Mouse (Mus musculus) CH12.LX (cell line): Measurements from ENCODE around the gene Arhgef28. TPM values are rescaled to one million over a fixed set of nuclear protein-coding genes. Genes with fewer than 3 reads are reported as not detected.
"Not testable (repeated sequence)": the region's sequence is repeated elsewhere in the genome, so short reads cannot be mapped to it uniquely, and the experiment has no call there.

ENCODE experiments used
- DNase-seq: peaks from one replicate; pipeline ENCODE4 v3.0.0-alpha.2; 2013; ENCODE audit errors: extremely low read depth
- H3K27ac ChIP-seq: 2 replicates; pipeline ENCODE4 v1.5.1; 2012; ENCODE audit warnings: low read depth, mild to moderate bottlenecking, control low read depth, moderate library complexity; ENCODE audit not compliant: insufficient read depth
- H3K27me3 ChIP-seq: replicated peaks from 2 replicates; pipeline ENCODE3; 2012; ENCODE audit warnings: inconsistent platforms
- H3K36me3 ChIP-seq, 2 experiments: replicated peaks in 1 of 2; 2 replicates each; pipeline versions ENCODE3 to v1.6.1; 2012; ENCODE audit warnings: inconsistent platforms in 1 of 2, low read length in 1 of 2, mild to moderate bottlenecking in 1 of 2, mixed read lengths in 1 of 2, moderate library complexity in 1 of 2; ENCODE audit not compliant: control insufficient read depth in 1 of 2, insufficient read depth in 1 of 2
- H3K4me1 ChIP-seq, 2 experiments: 2 replicates each; pipeline ENCODE4 v1.6.1; 2012; ENCODE audit warnings: inconsistent platforms in 1 of 2, moderate library complexity in 1 of 2; ENCODE audit not compliant: insufficient read depth in 2 of 2, control insufficient read depth in 1 of 2
- H3K4me2 ChIP-seq: 2 replicates; pipeline ENCODE4 v1.6.1; 2012; ENCODE audit warnings: low read depth, mild to moderate bottlenecking, control low read depth; ENCODE audit not compliant: poor library complexity, insufficient read depth, severe bottlenecking
- H3K4me3 ChIP-seq, 3 experiments: fragments of 150-350 bp in 1 of 3; sonication (generic) in 1 of 3; replicated peaks in 1 of 3; 2 replicates each; pipeline versions ENCODE3 to v1.5.1; 2011 to 2012; ENCODE audit warnings: low read depth in 2 of 3, low read length in 2 of 3, mild to moderate bottlenecking in 2 of 3, moderate library complexity in 2 of 3, control low read depth in 1 of 3, improper control_type of control experiment in 1 of 3, inconsistent platforms in 1 of 3, mixed read lengths in 1 of 3; ENCODE audit not compliant: poor library complexity in 1 of 3
- H3K79me2 ChIP-seq: replicated peaks from 2 replicates; pipeline ENCODE4 v1.6.1; 2012; ENCODE audit warnings: mild to moderate bottlenecking, moderate library complexity; ENCODE audit not compliant: control insufficient read depth, poor library complexity, insufficient read depth, severe bottlenecking; ENCODE audit errors: extremely low read depth
- H3K9ac ChIP-seq: 2 replicates; pipeline ENCODE4 v1.6.1; 2012; ENCODE audit warnings: low read depth, mild to moderate bottlenecking, control low read depth, moderate library complexity; ENCODE audit not compliant: insufficient read depth
- H3K9me3 ChIP-seq: replicated peaks from 2 replicates; pipeline ENCODE3; 2012; ENCODE audit warnings: low read length, inconsistent platforms, mixed read lengths
- ELF1 ChIP-seq: IDR thresholded peaks from 2 replicates; pipeline ENCODE4 v1.6.1; 2014; ENCODE audit warnings: low read depth, mild to moderate bottlenecking, inconsistent platforms, low read length, improper control_type of control experiment
- GABPA ChIP-seq: IDR thresholded peaks from 2 replicates; pipeline ENCODE4 v1.6.1; 2012; ENCODE audit warnings: low read depth, low read length, improper control_type of control experiment, inconsistent platforms; ENCODE audit not compliant: insufficient replicate concordance
- IRF4 ChIP-seq: IDR thresholded peaks from 2 replicates; pipeline ENCODE4 v1.6.1; 2014; ENCODE audit warnings: low read depth, mild to moderate bottlenecking, inconsistent platforms, low read length, improper control_type of control experiment
- MAX ChIP-seq: IDR thresholded peaks from 2 replicates; pipeline ENCODE4 v1.6.1; 2011; ENCODE audit warnings: low read length, improper control_type of control experiment
- MXI1 ChIP-seq: IDR thresholded peaks from 2 replicates; pipeline ENCODE4 v1.6.1; 2011; ENCODE audit warnings: mild to moderate bottlenecking, low read depth, low read length, improper control_type of control experiment
- NELFE ChIP-seq: IDR thresholded peaks from 2 replicates; pipeline ENCODE4 v1.6.1; 2011; ENCODE audit warnings: low read depth, low read length, improper control_type of control experiment
- NRF1 ChIP-seq: IDR thresholded peaks from 2 replicates; pipeline ENCODE4 v1.6.1; 2014; ENCODE audit warnings: low read depth, mild to moderate bottlenecking, inconsistent platforms, low read length, improper control_type of control experiment, moderate library complexity
- RAD21 ChIP-seq: IDR thresholded peaks from 2 replicates; pipeline ENCODE4 v1.6.1; 2011; ENCODE audit warnings: low read depth, mild to moderate bottlenecking, low read length, improper control_type of control experiment, moderate library complexity
- SMC3 ChIP-seq: IDR thresholded peaks from 2 replicates; pipeline ENCODE4 v1.6.1; 2011; ENCODE audit warnings: low read depth, low read length, improper control_type of control experiment
- TBP ChIP-seq: conservative IDR thresholded peaks from 2 replicates; pipeline ENCODE4 v1.6.1; 2011; ENCODE audit warnings: low read depth, low read length, improper control_type of control experiment
- UBTF ChIP-seq: IDR thresholded peaks from 2 replicates; pipeline ENCODE4 v1.6.1; 2012; ENCODE audit warnings: low read depth, mild to moderate bottlenecking, inconsistent platforms, low read length, improper control_type of control experiment, moderate library complexity
- USF1 ChIP-seq: IDR thresholded peaks from 2 replicates; pipeline ENCODE4 v1.6.1; 2014; ENCODE audit warnings: low read depth, mild to moderate bottlenecking, inconsistent platforms, low read length, improper control_type of control experiment
- ZMIZ1 ChIP-seq: IDR thresholded peaks from 2 replicates; pipeline ENCODE4 v1.6.1; 2012; ENCODE audit warnings: low read depth, mild to moderate bottlenecking, inconsistent platforms, low read length, improper control_type of control experiment
- dilution Hi-C: fragments of 300-500 bp; cut with MboI; formaldehyde crosslinking; loops from 2 replicates; pipeline ENCODE4 v1.14.3; 2020; ENCODE audit warnings: low sequenced_read_pairs; ENCODE audit not compliant: extremely low pct_unique_long_range_greater_than_20kb, extremely low pct_ligation_motif_present
- in situ Hi-C: fragments of 300-500 bp; cut with MboI; formaldehyde crosslinking; loops from 3 replicates; pipeline ENCODE4 v1.14.3; 2019; ENCODE audit warnings: low sequenced_read_pairs, low pct_ligation_motif_present, low pct_unique_long_range_greater_than_20kb, mixed read lengths
- polyA plus RNA-seq: library from polyadenylated mRNA; unstranded; fragments of >175 nt; gene quantifications from 2 replicates; pipeline ENCODE4 v1.2.1, GENCODE M21; 2012; ENCODE audit warnings: low read depth; ENCODE audit not compliant: insufficient read length
- total RNA-seq, 2 experiments: library from RNA; depleted of rRNA; stranded (reverse); fragments of 300-350 nt in 1 of 2; fragments of >200 nt in 1 of 2; gene quantifications; 2 replicates each; pipeline ENCODE4 v1.2.3; 2012 to 2014

Gene Arhgef28
- total and polyA plus RNA-seq, 3 experiments: 0.07 to 0.24 (median 0.08) TPM

DNA sequence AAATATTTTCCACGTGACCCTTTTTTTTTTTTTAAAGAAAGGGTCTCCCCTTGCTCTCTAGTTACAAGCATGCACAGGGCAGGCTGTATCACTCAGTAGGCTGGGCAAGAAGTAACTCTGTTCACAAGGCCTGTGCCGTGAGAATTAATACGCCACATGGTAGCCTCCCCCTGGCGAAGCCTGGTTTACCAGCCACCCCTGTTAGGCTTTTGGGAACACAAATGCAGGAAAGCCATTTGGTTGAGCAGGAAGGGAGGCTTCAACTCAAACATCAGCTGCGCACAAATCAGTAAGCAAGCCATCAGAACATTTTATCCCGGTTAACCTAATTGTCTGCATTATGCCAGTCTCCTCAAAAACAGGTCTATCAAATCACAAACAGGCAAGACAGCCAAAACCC lies 136.6 kb downstream of the Arhgef28 start:
- Histone ChIP-seq H3K36me3 (no peaks in the 10 kb centered on the region), H3K79me2 (no peaks in the 10 kb centered on the region), H3K9me3 (no peaks in the 10 kb centered on the region), H3K27me3 (no peaks in the 10 kb centered on the region), H3K9ac (no peak overlapping the region), H3K4me2 (no peak overlapping the region), H3K4me1 (no peaks in the 10 kb centered on the region), H3K4me3 (no peak overlapping the region), H3K27ac (no peak overlapping the region)
- dilution Hi-C loops (no loop called here), in situ Hi-C loops (no loop called here)
- DNase-seq: no peak
- TF ChIP-seq USF1 (no peak), ELF1 (no peak), ZMIZ1 (no peak), RAD21 (no peak), MAX (no peak), MXI1 (no peak), TBP (no peak), UBTF (no peak), GABPA (no peak), SMC3 (no peak)

DNA sequence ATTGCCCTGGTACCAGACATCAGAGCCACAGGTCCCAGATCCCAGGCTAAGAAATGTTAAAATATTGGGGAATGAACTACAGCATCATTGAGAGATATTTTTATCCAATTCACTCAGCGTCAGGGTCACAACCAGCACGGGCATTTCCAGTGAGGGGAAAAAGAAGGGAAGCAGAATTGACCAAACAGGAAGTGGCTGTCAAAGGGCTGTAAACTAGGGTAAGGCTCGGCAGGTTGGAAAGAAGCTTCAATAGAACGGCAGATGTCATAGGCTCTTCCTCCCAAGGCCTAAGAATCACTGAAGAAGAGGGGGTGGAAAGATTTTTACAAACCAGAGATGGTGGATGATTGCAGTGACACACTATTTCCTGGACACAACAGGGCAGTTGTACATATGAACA lies 143.4 kb downstream of the Arhgef28 start:
- H3K4me3 ChIP-seq: no peak overlapping the region
- in situ Hi-C loops: no loop called here

DNA sequence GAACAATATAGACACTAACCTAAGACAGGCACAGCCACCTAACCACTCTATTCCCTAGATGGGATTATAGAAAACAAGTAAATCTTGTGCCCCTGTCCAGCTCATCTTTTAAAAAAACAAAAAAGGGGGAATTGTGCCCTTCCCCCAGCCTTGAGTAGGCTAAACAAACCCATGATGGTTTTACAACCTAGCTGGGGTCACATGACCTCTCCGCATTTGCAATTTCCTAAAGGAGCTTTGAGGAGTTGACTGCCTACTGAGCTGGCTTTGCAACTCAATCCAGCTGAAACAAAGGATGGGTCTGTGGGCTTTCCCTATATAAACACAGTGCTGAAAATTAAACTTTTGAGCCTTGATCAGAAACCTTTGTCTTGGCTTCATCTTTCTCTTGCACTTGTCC lies 146.1 kb downstream of the Arhgef28 start:
- H3K4me2 ChIP-seq, in situ Hi-C loops, H3K36me3 ChIP-seq, DNase-seq, H3K9ac ChIP-seq, H3K4me3 ChIP-seq, H3K27me3 ChIP-seq, dilution Hi-C loops, H3K79me2 ChIP-seq, H3K27ac ChIP-seq, H3K9me3 ChIP-seq, H3K4me1 ChIP-seq: not testable (repeated sequence)

More for the DNA sequence above, 143.4 kb downstream of the Arhgef28 start:
- dilution Hi-C loops: no loop called here
- Histone ChIP-seq H3K4me2 (no peak overlapping the region), H3K27ac (no peak overlapping the region), H3K4me1 (peaks cover 0 to 10% of the 10 kb centered on the region in 2 experiments; a peak in 2 of 4 replicates), H3K36me3 (no peaks in the 10 kb centered on the region), H3K9ac (no peak overlapping the region), H3K79me2 (no peaks in the 10 kb centered on the region)
- no peak for DNase-seq
- TF ChIP-seq NELFE (no peak), IRF4 (no peak), NRF1 (no peak), ELF1 (0 out of 2 replicates have a peak, but pooled peaks have one; percentile 12)
- TF ChIP-seq, all 38 proteins: peak for 1
- Histone ChIP-seq H3K27me3 (no peaks in the 10 kb centered on the region), H3K9me3 (no peaks in the 10 kb centered on the region)
